Comparison of ENCODE assay signal across 24 mouse cellular contexts in the genomic region with DNA sequence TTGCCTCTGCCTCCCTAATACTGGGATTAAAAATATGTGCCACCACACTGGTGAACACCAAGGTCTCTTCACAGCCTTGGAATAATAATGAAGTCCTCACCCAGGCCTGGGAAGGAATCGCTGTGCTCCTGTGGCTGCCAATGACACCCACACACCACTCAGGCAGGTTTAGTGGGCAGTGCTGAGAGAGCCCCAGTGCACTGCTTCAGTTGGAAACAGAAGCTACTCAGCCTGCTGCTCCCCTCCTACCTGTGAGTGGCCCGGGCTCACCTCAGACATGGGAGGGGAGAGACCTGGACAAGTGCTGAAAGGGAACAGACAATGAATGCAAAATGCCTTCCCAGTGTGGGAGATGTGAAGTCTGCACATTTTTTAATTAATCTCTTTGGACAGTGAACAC.
A peak's percentile ranks its signal among the peaks of the same experiment; 100 is the strongest.
DNase-seq lines count a peak whose midpoint lies in the region; ATAC-seq lines count a peak whose summit lies in the region.
"Had no signal": no experiment of that assay in that cellular context is flagged by ENCODE, and none has a peak within 500 bp of the region (broad histone marks: within the 10 kb centered on the region; RNA-seq: fewer than 3 reads in every experiment).

No protein-coding gene starts in this region.

- no peak overlapping the region for H3K9ac ChIP-seq in heart, embryonic 11.5 days (ENCODE audit: low read depth, low read length)
- H3K9ac ChIP-seq: embryonic facial prominence, embryonic 12.5 days; embryonic facial prominence, embryonic 15.5 days; forebrain, postnatal 0 days; heart, embryonic 12.5 days; heart, embryonic 15.5 days; hindbrain, embryonic 13.5 days; intestine, embryonic 15.5 days had no signal

- no peaks in the 10 kb centered on the region for H3K27me3 ChIP-seq in heart, embryonic 11.5 days (ENCODE audit: control insufficient read depth, insufficient read depth, low read length)
- H3K27me3 ChIP-seq: embryonic facial prominence, embryonic 12.5 days; embryonic facial prominence, embryonic 15.5 days; heart, embryonic 12.5 days; heart, embryonic 15.5 days; hindbrain, embryonic 13.5 days; intestine, embryonic 15.5 days had no signal

- peak; percentile 33 to 36 for DNase-seq in cerebellum, postnatal 14 days
- DNase-seq in heart, adult 11 months: peak; percentile 55
- DNase-seq in kidney, adult 9 months: peak; percentile 18
- no peak for DNase-seq in kidney, adult 8-10 months
- no peak for DNase-seq in right cerebral cortex, postnatal 36 days (ENCODE audit: low spot score in 2 of 2)
- DNase-seq: adrenal gland, adult 2 months; adrenal gland, postnatal 14 days; forebrain, postnatal 0 days; gastrocnemius, postnatal 10 days; gastrocnemius, postnatal 36 days; heart, postnatal 10 days; heart, postnatal 36 days had no signal

- H3K36me3 ChIP-seq in heart, embryonic 11.5 days (ENCODE audit: control insufficient read depth, insufficient read depth, low read length): no peaks in the 10 kb centered on the region
- H3K36me3 ChIP-seq: embryonic facial prominence, embryonic 12.5 days; embryonic facial prominence, embryonic 15.5 days; heart, embryonic 12.5 days; heart, embryonic 15.5 days; hindbrain, embryonic 10.5 days; hindbrain, embryonic 13.5 days; intestine, embryonic 15.5 days had no signal

- no peaks in the 10 kb centered on the region for H3K4me1 ChIP-seq in heart, embryonic 11.5 days (ENCODE audit: control insufficient read depth, insufficient read depth, low read length)
- H3K4me1 ChIP-seq: embryonic facial prominence, embryonic 12.5 days; embryonic facial prominence, embryonic 15.5 days; heart, embryonic 12.5 days; heart, embryonic 15.5 days; intestine, embryonic 15.5 days had no signal

- no peak overlapping the region for H3K27ac ChIP-seq in heart, embryonic 11.5 days (ENCODE audit: low read depth, low read length)
- H3K27ac ChIP-seq: embryonic facial prominence, embryonic 12.5 days; embryonic facial prominence, embryonic 15.5 days; heart, embryonic 15.5 days; hindbrain, embryonic 10.5 days; hindbrain, embryonic 13.5 days; intestine, embryonic 15.5 days had no signal

- 90% methylated on average over 2 of the region's 2 CpGs for WGBS in heart, embryonic 11.5 days (ENCODE audit: insufficient replicate concordance)

- no peaks in the 10 kb centered on the region; the same call in 1 of the 2 replicates for H3K9me3 ChIP-seq in heart, embryonic 11.5 days (replicated peaks; ENCODE audit: control insufficient read depth, low read length)
- H3K9me3 ChIP-seq: embryonic facial prominence, embryonic 12.5 days; embryonic facial prominence, embryonic 15.5 days; heart, embryonic 12.5 days; heart, embryonic 15.5 days; intestine, embryonic 15.5 days had no signal

- no peak overlapping the region for H3K4me3 ChIP-seq in heart, embryonic 11.5 days (ENCODE audit: low read depth, low read length)
- H3K4me3 ChIP-seq: embryonic facial prominence, embryonic 12.5 days; embryonic facial prominence, embryonic 15.5 days; heart, embryonic 12.5 days; heart, embryonic 15.5 days; hindbrain, embryonic 10.5 days; hindbrain, embryonic 13.5 days; intestine, embryonic 15.5 days had no signal

- no peak for ATAC-seq in cerebellum, adult (ENCODE audit: insufficient number of reproducible peaks, low FRiP score, low TSS enrichment)
- no peak for ATAC-seq in heart, embryonic 11.5 days (replicated peaks; ENCODE audit: insufficient number of reproducible peaks, low FRiP score, low TSS enrichment)
- ATAC-seq: CD4-positive, CD25-positive, alpha-beta regulatory T cell, adult 4 months; forebrain, embryonic 14.5 days; forebrain, postnatal 0 days; hindbrain, embryonic 16.5 days; intestine, embryonic 15.5 days had no signal

- H3K4me2 ChIP-seq in heart, embryonic 11.5 days: no peak overlapping the region
- H3K4me2 ChIP-seq: embryonic facial prominence, embryonic 12.5 days; embryonic facial prominence, embryonic 15.5 days; heart, embryonic 12.5 days; heart, embryonic 15.5 days; hindbrain, embryonic 13.5 days; intestine, embryonic 15.5 days had no signal

Comparison
In these comparisons a context has a peak if more than half of its experiments do, and no peak if none do; other contexts are left out.
1. DNase-seq: peak in cerebellum, postnatal 14 days (2 of 2), heart, adult 11 months (single experiment) and kidney, adult 9 months (single experiment); none in kidney, adult 8-10 months (0 of 2) and right cerebral cortex, postnatal 36 days (0 of 2).